Mouse (Mus musculus) thymus, postnatal 36 days (tissue): ENCODE measurements around the gene Ust.
A peak's percentile ranks its signal among the peaks of the same experiment; 100 is the strongest.

ENCODE experiments used
- DNase-seq, 2 experiments: peaks; one replicate each; pipeline ENCODE4 v3.0.0; 2022; ENCODE audit warnings: mixed read lengths in 2 of 2

Gene Ust

DNA sequence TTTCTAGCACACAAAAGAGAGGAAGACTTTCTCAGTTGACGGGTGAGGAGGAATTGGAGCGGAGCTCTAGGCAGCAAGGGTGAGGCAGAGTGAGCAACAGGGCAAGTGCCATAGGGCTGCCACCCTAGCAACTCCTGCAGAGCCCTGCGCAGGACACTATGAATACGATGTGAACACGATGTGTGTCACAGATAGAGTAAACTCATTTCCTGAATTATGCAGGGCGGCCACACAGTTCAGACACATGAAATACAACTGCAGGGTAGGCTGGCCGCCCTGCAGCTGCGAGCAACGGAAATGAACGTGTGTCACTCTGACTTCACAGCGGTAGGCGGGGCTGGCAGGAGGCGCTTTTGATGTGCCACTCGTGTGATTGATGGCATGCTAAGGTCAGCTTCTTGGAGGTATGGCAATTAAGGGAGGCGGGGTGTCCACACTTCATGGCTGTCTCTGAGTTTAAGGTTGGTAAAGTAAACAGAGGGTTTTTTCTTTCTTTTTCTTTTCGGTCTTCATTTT is 304.7 kb downstream of the Ust start:
- DNase-seq = peak; percentile 86 to 93

DNA sequence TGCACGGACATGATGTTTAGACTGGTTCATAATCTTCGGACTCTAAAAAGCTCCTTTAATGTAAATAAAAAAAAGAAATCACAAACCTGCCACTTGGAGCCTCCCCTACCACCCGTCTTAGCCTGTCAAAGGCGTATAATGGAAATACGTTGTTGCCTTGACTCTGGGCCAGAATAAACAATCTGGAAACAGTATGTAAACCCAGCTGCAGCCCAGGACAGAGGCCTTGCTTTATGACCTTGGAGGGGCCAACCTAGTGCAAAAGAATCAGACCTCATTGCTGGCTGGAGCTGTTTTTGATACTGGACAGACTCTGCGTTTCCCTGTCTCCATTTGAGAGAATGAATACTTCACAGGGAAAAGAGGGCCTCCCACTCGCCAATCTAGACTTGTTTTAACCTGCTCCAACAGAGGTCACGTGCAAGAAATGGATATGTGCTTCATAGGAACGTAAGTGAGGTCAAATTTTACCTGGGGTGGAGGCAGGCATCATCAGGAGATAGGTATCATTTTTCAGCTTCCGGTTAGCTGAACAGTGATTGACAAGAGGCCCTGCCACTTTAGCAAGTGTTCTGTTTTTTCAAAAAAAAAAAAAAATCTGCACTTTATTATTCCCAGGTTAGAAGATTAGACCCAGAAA is 305.2 kb downstream of the Ust start:
- no peak for DNase-seq

DNA sequence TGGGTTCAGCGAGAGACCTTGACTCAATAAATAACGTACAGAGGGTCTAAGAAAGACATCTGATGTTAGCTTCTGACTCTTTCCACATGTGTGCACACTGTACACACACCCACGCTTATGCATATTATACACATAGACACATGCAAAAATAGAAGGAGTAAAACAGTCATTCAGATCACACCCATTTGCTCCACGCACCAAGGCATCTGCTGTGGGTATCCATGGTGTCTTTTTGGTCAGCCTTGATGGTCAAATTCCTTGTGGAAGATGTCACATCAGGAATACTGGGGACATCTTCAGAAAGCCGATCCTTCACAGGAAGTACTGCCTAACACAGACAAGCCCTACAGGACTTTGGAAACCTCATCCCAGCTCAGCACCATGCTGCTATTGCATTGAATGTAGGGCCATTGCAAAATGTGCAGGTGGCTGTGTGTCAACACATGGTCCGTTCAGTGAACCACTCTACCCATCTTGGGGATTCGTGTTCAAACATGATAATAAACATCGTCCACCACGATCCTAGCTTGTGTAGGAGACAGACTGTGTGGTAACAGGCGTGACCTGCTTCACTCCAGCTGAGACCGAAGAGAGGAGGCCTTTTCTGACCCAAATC is 305.9 kb downstream of the Ust start:
- DNase-seq = no peak

DNA sequence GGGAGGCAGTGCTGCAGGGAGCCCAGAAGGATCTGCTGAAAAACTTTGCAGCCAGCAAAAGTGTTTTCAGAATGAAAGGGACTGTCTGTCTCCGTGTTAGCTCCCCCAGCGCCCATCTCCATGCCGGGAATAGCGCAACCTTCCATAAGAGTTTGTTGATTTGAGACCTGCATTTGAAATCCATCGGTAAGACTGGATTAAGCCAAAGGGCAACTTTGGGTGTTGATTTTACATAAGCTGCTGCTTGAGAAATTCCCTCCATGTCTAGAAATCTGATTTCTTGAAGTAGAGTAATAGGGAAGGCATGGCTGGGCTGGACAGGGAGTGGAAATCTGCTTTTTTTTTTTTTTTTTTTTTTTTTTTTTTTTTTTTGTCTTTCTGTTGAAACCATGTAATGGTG is 306.9 kb downstream of the Ust start:
- no peak for DNase-seq

DNA sequence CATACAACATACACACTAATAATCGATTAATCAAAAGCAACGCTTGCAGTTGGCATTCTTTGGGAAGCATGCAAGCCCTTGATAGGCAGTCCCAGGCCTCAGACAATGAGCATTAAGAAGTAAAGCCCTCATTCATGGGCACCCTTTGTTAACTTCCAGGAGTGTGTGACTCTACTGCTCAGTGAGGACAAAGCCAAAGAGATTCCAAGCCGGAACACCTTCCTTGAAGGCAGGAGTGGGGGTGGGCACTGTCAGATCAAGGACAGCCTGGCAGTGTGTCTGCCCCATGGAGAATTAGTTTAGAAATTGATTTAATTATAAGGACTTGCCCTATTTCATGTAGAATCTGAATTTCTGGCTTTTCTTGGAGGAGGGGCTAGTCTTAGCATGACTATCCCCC is 308.3 kb downstream of the Ust start:
- DNase-seq = no peak

DNA sequence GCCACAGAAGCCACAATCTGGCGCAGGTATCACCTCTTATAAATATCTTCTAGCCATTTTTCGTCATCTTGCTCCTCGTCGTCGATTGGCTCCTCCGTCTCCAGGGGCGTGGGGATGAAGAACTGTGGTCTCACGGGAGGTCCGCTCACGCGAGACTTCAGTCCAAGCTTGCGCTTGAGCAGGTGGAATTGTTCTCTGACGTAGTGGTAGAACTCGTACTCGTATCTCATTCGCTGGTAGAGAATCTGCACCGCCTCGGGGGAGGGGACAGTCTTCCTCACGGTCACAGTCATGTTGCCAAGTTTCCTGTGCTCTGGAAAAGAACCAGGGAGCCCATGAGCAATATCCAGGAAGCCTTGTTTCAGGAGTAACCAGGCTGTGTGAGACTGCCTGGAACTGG is 311.3 kb downstream of the Ust start:
- no peak for DNase-seq

DNA sequence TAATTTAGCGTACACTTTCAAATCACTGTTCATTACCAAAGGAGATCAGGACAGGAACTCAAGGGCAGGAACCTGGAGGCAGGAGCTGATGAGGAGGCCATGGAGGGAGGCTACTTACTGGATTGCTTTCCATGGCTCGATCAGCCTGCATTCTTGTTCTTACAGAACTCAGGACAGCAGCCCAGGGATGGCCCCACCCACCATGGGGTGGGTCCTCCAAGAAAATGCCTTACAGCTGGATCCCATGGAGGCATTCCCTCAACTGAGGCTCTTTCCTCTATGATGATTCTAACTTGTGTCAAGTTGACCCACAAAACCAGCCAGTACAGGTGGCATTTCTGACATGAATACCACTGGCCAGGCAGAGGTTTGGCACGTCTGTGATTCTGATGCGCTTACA is 314.9 kb downstream of the Ust start:
- DNase-seq = no peak

DNA sequence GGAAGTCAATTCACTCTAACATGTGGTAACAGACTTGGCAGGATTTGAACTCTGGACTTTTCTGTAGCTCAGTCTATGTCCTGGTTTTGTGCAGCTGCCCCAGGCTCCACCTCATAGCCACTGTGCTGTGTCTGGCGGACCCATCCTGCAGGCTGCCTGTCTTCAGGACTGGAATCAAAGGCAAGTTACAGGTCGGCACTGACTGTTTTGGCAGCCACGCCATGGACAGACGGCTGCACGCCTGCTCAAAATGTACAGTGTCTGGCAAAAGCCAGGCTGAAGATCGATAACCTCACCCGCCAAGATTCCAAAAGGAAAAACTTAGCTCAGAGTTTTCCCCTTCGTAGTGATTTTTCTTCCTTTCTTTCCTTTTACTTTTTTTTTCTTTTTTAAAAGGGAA is 318.8 kb downstream of the Ust start:
- no peak for DNase-seq

DNA sequence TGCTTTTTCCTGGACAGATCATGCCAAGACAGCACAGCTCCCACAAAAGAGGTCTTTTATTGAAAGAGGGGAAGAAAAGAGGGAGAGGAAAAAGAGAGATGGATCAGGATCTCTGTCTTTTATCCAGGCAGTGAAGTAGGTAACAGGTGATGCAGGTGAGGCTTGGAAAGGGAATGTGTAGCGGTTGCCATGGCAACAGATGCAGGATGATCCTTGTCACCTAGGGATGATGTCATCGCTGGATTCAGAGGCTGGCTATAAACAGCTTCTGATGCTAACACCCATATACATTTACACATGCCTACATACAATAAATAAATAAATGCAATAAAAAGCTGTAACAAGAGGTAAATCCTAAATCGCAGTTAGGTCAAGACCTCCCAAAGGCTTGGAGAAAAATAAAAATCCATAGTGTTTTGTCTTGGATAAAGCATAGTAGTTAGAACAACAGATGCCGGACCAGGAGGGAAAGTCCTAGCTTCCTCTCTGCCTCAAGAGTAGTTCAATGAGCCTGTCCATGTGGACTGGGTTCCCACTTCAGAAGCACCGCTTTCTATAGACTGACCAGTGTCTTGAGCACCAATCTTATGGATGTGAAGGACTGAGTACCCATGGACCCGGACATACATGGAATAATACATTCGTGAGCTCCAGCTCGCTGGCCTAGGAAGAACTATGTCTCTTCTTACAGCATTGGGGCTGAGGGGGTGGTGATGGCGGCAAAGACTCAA is 319.4 kb downstream of the Ust start:
- no peak for DNase-seq

DNA sequence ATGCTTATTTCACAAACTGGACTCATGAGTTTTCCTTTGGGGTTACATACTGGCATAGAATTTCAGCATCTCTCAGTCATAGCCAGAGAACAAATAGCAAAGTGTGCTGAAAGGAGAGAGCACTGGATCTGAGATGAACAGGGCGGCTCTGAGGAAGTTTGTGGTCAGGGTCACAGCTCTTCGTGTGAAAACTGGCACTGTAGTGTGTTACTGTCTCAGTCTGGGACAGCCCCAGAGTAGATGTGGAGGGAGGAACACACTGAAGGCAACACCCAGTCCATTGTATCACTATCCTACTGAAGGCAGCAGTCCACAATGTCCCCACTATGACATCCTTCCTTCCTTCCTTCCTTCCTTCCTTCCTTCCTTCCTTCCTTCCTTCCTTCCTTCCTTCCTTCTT is 321.0 kb downstream of the Ust start:
- no peak for DNase-seq

DNA sequence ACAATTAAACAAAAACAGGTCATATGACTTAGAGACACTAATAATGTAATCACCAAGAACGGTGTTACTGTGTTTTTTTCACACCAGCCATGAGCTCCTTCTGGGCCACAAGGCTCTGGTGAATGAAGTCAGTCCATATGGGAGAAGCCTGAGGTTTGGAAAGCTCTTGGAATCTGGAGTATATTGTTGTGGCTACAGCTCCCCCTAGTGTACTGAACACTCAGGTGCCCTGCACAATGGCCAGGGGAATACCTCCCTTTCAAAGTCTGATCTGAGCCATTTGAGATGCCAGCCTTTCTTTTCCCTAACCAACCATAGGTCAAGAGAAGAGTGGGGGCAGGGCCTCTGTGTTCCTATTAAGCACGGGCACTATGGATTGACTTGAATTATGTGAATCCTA is 322.3 kb downstream of the Ust start:
- DNase-seq = peak; percentile 41 to 43

DNA sequence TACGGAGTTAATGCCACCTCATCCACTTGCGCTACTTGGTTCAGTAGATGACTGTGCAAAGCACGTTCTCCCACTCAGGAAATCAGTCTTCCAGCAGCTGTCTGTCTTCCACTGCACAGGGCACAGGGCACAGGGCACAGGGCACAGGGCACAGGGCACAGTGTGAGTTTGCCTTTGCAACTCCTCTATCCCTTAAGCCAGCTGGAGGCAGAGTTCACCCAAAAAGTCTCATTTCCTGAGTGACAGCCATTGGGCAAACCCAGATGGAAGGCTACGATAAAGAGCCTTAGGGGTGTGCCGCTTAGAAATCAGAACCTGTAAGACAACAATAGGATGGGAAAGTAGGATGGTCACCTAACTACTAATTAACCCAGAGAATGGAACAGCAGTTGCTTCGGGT is 322.9 kb downstream of the Ust start:
- no peak for DNase-seq

DNA sequence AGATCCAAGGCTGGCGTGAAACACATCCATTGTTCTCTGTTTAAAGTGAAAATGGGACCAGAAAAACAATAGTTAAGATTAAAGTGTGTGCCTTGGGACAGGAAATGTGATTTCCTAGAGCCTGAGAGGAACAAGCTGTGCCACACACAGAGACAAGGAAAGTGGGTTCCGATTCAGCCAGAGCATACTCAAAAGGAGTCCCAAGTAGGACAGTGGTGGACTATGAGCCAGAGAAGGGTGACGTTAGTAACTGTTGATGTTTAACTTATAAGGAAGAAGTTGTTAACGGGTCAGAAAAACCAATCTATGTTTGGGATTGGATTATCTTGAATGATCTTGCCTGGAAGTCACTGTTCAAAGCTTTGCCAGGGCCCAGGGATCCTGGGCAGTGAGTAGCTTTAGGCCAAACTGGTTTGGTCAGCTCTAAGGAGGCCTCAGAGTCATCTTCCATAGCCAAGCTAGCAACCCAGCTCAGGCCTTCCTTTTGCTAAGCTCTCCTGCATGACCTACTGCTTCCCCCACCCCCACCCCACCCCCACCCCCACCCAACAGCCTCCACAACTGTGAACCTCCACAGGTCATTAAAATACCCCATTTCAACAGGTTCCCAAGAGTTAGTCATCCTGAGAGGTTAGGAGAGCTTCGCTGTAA is 329.2 kb downstream of the Ust start:
- DNase-seq = no peak

DNA sequence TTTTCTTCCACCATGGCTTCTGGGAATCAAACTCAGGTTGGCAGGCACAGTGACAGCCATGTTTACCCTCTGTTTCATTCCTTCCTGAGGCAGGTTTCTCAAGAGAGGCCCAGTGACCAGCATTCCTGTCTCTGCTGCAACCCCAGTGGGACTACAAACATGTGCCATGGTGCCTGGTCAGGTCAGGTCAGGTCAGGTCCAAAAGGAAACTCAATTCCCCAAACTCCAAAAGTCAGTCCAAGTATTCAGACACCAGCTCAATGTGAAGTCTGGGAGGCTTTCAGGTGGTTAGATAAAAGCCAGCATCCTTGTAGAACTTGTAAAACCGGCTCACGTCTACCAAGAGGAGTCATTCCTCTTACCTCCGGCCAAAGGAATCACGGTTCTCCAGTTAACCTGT is 333.0 kb downstream of the Ust start:
- DNase-seq = no peak

DNA sequence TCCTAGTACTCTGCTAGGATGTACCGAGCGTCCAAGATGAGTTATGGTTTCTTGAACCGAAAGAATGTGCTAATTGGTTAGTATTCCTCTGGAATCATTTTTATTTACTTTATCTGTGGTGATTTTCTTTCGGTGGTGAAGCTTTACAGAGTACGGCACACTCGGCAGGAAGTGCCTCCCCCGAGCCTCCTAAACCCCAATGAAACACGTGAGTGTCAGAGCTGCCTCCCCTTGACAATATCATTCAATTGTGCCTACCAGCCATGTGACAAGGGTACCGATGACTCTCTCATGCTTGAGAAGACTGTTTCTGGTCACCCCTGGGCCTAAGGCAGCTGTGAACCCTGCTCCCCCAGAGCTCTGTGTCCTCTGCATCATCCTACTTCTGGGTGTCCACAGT is 333.9 kb downstream of the Ust start:
- DNase-seq = peak; percentile 49 to 63

DNA sequence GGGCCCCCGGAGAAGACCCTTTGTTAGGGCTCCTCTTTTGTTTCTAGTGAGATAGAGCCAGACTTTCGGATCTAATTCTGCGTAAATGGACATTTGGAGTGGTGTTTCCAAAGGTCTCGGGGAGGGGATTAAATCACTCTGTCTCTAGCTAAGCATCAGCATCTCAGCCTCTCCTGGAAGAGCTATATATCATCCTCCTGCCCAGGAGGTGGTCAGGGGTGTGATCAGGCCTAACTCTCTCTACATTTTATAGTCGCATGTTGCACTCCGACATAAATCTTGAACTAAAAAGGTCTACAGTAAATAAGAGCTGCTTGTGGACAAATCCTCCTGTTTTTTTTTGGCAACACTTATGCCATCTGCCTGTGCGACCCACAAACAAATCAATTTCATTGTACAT is 335.5 kb downstream of the Ust start:
- no peak for DNase-seq

DNA sequence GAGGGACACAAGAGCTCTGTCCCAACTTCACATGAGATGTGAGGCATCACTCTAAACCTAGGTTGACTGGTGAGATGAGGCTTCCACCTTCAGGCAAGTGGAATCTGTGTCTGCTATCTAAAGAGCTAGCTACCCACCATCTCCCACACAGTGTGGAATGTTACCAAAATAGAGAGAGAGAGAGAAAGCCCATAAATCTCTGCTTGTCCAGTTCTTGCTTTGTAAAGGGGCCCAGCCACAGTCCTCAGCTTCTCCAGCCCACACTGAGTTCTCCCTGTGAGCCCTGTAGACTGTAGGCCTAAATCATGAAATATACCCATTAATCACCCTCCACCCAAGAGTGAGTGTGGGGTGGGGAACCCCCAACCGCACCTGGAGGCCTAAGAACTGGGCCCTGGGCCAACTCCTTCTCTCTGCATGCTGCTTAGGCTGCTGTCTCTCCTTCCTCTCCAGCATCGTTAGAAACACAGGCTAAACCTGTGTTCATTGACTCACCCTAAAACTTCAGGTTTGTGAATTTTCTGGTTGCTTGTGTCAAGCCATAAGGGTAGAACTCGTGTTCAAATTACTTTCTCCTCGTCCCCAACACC is 336.9 kb downstream of the Ust start:
- peak in 1 of 2 experiments; percentile 53 for DNase-seq

DNA sequence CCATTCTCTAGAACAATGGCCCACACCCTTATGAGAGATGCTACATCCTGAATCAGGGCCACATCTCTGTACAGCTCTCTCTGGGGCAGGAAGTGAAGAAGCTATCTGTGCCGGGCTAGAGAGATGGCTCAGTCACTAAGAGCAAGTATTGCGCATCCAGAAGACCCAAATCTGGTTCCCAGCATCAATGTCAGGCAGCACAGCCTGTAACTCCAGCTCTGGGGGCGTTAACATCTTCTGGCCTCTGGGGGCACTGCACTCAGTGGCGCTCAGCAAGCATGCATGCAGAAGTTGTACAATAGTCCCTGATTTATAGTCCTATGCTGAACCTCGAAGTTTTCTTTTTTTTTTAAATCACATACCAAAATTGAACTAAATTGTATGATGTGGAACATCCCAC is 341.0 kb downstream of the Ust start:
- DNase-seq = peak in 1 of 2 experiments; percentile 46

DNA sequence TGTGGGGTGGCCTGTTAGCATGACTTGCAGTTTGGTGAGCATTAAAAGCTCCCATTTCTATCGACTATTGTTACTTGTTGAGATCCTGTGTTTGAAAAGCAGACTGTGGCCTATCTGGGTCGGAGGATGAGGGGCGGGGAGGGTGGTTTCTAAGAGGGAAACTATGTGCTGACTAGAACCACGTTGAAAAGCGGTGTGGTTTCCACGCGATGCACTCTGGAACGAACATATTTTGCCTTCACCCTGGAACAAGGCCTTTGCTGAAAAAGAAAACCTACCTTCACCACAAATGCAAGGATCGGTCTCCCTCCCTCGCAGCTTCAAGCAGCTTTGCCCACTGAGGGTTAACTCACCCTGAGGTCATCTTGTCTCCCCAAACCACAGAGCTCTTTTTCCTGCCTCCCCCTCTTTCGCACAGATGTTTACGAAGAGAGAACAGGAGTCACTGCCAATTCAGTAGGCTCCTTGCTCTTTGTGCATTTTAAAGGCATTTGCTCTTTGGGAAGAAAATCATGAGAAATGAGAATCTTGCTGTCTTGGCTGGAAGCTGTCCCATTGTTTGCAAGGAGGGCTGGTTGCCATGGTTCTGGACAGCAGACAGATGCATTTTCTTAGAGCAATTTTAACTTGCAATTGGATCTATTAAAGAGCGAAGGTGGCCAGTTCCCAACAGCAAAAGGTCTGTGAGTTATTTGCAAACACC is 342.1 kb downstream of the Ust start:
- peak; percentile 66 to 68 for DNase-seq

DNA sequence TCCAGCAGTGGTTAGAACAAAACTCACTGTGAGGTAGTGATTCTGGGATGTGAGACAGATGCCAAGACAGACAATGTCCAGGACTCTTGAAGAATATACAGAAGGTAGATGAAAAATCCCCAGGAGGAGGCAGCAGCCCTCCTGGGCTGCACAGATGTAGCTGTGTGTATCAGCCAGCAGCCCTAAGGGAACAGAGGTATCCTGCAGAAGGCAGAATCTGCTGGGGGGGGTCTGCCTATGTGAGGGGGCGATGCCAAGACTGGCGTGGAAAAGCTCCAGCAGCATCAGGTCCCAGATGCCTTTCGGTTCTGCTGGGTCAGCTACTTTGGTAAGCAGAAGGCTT is 342.6 kb downstream of the Ust start:
- DNase-seq = peak in 1 of 2 experiments; percentile 32

DNA sequence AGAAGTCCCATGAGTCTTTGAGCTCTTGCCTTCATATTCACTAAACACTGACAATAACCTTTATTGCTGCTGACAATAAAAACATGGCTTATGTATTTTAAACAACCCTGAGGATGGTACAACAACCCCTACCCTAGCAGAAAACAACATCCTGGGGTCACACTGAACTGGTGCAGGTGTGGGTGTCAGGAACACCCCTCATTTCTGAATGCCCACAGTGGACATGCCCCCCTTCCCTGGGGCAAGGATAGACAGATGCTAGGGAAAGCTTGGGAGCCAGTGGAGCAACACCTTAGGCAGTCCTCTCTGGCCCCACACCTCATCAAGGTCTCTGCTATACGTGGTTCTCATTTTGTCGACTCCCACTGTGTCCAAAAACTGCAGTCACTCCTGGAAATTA is 343.9 kb downstream of the Ust start:
- DNase-seq = no peak

DNA sequence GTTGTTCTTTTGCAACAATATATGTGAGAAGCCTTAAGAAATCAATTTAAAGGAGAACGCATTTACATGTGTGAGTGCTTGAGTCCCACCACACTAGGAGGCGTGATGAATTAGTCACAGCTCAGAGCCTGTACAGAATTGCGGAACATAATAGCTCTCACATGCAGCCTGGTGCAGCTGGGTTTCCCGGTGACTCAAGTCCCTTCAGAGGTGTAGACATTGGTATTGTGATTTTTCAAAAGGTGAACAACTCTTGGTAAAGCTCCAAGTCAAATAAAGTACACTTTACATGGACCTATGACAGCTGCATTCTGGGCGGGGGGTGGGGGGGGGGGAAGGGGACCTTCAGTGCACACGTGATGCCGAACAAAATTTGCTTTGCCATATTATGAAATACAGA is 344.4 kb downstream of the Ust start:
- no peak for DNase-seq

DNA sequence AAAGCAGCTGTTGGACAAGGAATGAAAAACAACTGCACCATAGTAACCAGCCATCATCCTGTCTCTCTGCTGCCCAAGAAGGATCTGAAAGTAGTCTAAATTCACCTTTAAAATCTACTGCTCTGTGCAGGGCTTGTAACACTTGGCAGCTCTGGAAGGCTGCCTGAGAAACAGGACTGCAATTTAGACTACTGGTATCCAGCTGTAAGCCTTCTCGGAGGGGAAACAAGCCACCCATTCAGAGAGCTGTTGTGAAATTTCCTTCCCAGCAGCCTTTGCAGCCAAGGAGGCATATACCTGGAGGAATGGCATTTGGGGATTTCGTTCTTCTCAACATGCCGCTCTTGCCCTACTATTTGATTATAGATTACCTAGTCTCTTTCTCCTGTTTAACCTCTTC is 345.6 kb downstream of the Ust start:
- no peak for DNase-seq
